Mouse (Mus musculus) megakaryocyte, embryonic 14.5 days (primary cell): ENCODE results near the gene Pitpnc1.

Source experiments
- FLI1 ChIP-seq: IDR thresholded peaks from 2 replicates; pipeline ENCODE4 v1.6.1; 2012; ENCODE audit warnings: low read length, inconsistent platforms, mixed read lengths
- GATA1 ChIP-seq: IDR thresholded peaks from 3 replicates; pipeline ENCODE4 v1.6.1; 2012; ENCODE audit warnings: mixed read lengths, low read length, inconsistent platforms, borderline replicate concordance

- TF ChIP-seq GATA1, result no peak
- no peak for TF ChIP-seq FLI1
Observed at GRCm38 (mm10) chr11:107243126-107243525, 227.4 kb downstream of the Pitpnc1 start.
